Mouse (Mus musculus): ENCODE measurements around the gene Nek8. TPM values are rescaled to one million over a fixed set of nuclear protein-coding genes. Genes with fewer than 3 reads are reported as not detected.
A peak's percentile ranks its signal among the peaks of the same experiment; 100 is the strongest.

The Nek8 gene
- total and polyA plus RNA-seq, 3 experiments = 7.1 to 8.3 (median 7.4) TPM

DNA sequence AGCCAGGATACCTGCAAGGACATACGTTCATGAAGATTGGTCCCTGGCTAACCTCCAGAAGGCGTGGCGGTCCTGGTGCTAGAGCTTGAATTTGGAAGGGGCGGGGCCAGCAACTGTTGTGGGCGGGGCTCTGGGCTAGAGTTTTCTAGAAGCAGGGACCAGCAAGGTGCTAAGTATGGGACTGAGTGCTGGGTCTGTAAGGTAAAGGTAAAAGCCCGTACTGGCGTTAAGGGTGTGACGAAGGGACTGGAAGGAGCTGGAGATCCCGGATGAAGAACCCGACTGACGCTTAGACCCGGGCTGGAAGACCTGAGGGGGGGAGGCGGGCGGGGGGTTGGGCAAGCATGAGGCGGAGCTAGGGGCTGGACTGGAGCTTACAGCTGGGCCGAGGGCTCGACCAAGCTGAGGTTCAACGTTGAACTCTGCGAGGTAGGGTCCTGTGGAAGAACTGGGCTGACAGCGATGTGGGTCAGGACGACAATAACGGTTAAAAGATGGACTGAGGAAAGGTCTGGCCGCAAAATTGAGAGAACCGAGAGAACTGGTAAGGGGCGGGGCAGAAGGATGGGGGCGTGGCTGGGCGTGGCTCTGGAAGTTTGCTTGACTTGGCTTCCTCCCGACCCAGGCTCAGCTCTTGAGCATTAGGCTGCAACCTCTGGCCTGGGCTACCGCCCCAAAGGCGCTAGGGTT, 18.1 kb upstream of the Nek8 start:
- peaks cover 14% of the 10 kb centered on the region for H3K9me3 ChIP-seq (replicated peaks; ENCODE audit: low read length)
- peak overlapping the region; percentile 10; the same call in 1 of the 2 replicates for H3K4me2 ChIP-seq (ENCODE audit: insufficient read depth, low read depth, poor library complexity, severe bottlenecking)
- peak overlapping the region in 1 of 3 experiments; percentile 17 for H3K4me3 ChIP-seq (replicated peaks in 1 of 3; ENCODE audit: low read depth in 2 of 3, low read length in 2 of 3, poor library complexity in 1 of 3)
- no peaks in the 10 kb centered on the region for H3K79me2 ChIP-seq (replicated peaks; ENCODE audit: control insufficient read depth, extremely low read depth, insufficient read depth, poor library complexity, severe bottlenecking)
- H3K4me1 ChIP-seq (ENCODE audit: control insufficient read depth in 1 of 2, insufficient read depth in 2 of 2) = 0 out of 4 replicates have a peak, but pooled peaks cover 0 to 2% of the 10 kb centered on the region in 2 experiments
- dilution Hi-C loops (cut with MboI; ENCODE audit: extremely low pct_ligation_motif_present, extremely low pct_unique_long_range_greater_than_20kb, low sequenced_read_pairs) (no loop called here), in situ Hi-C loops (cut with MboI; ENCODE audit: low pct_ligation_motif_present, low pct_unique_long_range_greater_than_20kb, low sequenced_read_pairs) (no loop called here)
- no peak for TF ChIP-seq POLR2A (IDR thresholded peaks at IDR 0.05; ENCODE audit: low read depth, low read length)
- TF ChIP-seq EP300 (IDR thresholded peaks at IDR 0.05; ENCODE audit: low read length) = no peak
- no peak for TF ChIP-seq JUN (IDR thresholded peaks at IDR 0.05; ENCODE audit: insufficient read depth, low read depth, low read length)
- no peak for TF ChIP-seq TCF12 (IDR thresholded peaks at IDR 0.05; ENCODE audit: low read depth, low read length)
- no peak for TF ChIP-seq MAX (IDR thresholded peaks at IDR 0.05; ENCODE audit: low read length)
- peak; percentile 61 for TF ChIP-seq CHD2 (IDR thresholded peaks at IDR 0.05; ENCODE audit: low read length)
- no peak overlapping the region for H3K9ac ChIP-seq (ENCODE audit: insufficient read depth, low read depth)
- no peaks in the 10 kb centered on the region for H3K36me3 ChIP-seq (replicated peaks in 1 of 2; ENCODE audit: control insufficient read depth in 1 of 2, insufficient read depth in 1 of 2, low read length in 1 of 2)
- H3K27ac ChIP-seq (ENCODE audit: insufficient read depth, low read depth) = no peak overlapping the region
- peaks cover 19% of the 10 kb centered on the region for H3K27me3 ChIP-seq (replicated peaks)
- DNase-seq (ENCODE audit: extremely low read depth) = no peak

DNA sequence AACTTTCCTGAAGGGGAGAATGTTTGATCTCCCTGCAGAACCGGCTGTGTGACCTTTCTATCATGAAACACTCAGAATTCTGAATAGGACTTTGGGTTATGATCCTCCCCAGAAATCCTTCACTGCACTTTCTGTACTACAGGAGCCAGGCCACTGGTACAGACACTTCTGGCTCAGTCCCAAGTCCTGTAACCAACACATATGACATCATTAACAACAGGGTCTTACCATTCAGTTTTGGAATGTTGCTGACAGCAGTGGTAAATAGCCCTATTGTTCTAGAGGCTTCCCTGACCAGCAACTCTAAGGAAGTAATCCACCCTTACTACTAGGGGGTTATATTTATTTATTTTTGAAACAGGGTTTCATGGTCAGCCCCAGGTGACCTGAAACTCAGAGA, 16.6 kb upstream of the Nek8 start, which contains the start of gene Proca1:
TSS of gene Proca1 (plus strand) at position 280 of the 400 bp plus-strand sequence.
- Histone ChIP-seq H3K4me3 (replicated peaks in 1 of 3; ENCODE audit: low read depth in 2 of 3, low read length in 2 of 3, poor library complexity in 1 of 3) (no peak within 1 kb of the TSS), H3K4me1 (ENCODE audit: control insufficient read depth in 1 of 2, insufficient read depth in 2 of 2) (0 out of 4 replicates have a peak, but pooled peaks cover 0 to 2% of the 10 kb centered on the region in 2 experiments)

DNA sequence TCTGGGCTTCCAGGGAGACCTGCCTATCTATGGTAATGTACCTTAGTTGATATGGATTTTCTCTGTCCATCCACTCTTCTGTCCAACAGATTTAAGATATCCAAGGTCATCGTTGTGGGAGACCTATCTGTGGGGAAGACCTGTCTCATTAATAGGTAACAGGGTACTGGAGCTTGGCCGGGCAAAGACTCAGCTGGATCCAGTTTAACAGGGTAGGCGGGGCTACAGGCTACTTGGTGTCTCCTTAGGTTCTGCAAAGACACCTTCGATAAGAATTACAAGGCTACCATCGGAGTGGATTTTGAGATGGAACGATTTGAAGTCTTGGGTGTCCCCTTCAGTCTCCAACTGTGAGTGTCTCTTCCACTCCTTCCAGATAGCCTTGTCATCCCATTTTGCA, 13.6 kb upstream of the Nek8 start:
- in situ Hi-C loops (cut with MboI; ENCODE audit: low pct_ligation_motif_present, low pct_unique_long_range_greater_than_20kb, low sequenced_read_pairs) (no loop called here), dilution Hi-C loops (cut with MboI; ENCODE audit: extremely low pct_ligation_motif_present, extremely low pct_unique_long_range_greater_than_20kb, low sequenced_read_pairs) (no loop called here)
- Histone ChIP-seq H3K27ac (ENCODE audit: insufficient read depth, low read depth) (no peak overlapping the region), H3K4me3 (replicated peaks in 1 of 3; ENCODE audit: low read depth in 2 of 3, low read length in 2 of 3, poor library complexity in 1 of 3) (no peak overlapping the region), H3K9ac (ENCODE audit: insufficient read depth, low read depth) (no peak overlapping the region), H3K4me2 (ENCODE audit: insufficient read depth, low read depth, poor library complexity, severe bottlenecking) (no peak overlapping the region), H3K4me1 (ENCODE audit: control insufficient read depth in 1 of 2, insufficient read depth in 2 of 2) (0 out of 4 replicates have a peak, but pooled peaks cover 0 to 2% of the 10 kb centered on the region in 2 experiments), H3K27me3 (replicated peaks) (peaks cover 19% of the 10 kb centered on the region), H3K79me2 (replicated peaks; ENCODE audit: control insufficient read depth, extremely low read depth, insufficient read depth, poor library complexity, severe bottlenecking) (no peaks in the 10 kb centered on the region), H3K9me3 (replicated peaks; ENCODE audit: low read length) (peaks cover 18% of the 10 kb centered on the region), H3K36me3 (replicated peaks in 1 of 2; ENCODE audit: control insufficient read depth in 1 of 2, insufficient read depth in 1 of 2, low read length in 1 of 2) (no peaks in the 10 kb centered on the region)
- TF ChIP-seq PAX5 (IDR thresholded peaks at IDR 0.05; ENCODE audit: low read length) (no peak), MAX (IDR thresholded peaks at IDR 0.05; ENCODE audit: low read length) (no peak), CTCF (conservative IDR thresholded peaks at IDR 0.05 in 1 of 2, IDR thresholded peaks at IDR 0.05 in 1 of 2; ENCODE audit: low read depth in 2 of 2, low read length in 2 of 2) (no peak), POLR2AphosphoS2 (IDR thresholded peaks at IDR 0.05; ENCODE audit: low read depth, low read length) (no peak), E2F4 (IDR thresholded peaks at IDR 0.05; ENCODE audit: insufficient replicate concordance, low read depth, low read length) (no peak), JUND (conservative IDR thresholded peaks at IDR 0.05; ENCODE audit: low read depth, low read length) (no peak), ZC3H11A (IDR thresholded peaks at IDR 0.05; ENCODE audit: low read depth, low read length) (no peak)
- no peak for DNase-seq (ENCODE audit: extremely low read depth)

More for the DNA sequence above, 16.6 kb upstream of the Nek8 start, which contains the start of gene Proca1:
- Histone ChIP-seq H3K36me3 (replicated peaks in 1 of 2; ENCODE audit: control insufficient read depth in 1 of 2, insufficient read depth in 1 of 2, low read length in 1 of 2) (no peaks in the 10 kb centered on the region), H3K4me2 (ENCODE audit: insufficient read depth, low read depth, poor library complexity, severe bottlenecking) (no peak within 1 kb of the TSS), H3K27me3 (replicated peaks) (peaks cover 19% of the 10 kb centered on the region), H3K9ac (ENCODE audit: insufficient read depth, low read depth) (no peak within 1 kb of the TSS), H3K79me2 (replicated peaks; ENCODE audit: control insufficient read depth, extremely low read depth, insufficient read depth, poor library complexity, severe bottlenecking) (no peaks in the 10 kb centered on the region), H3K27ac (ENCODE audit: insufficient read depth, low read depth) (no peak within 1 kb of the TSS), H3K9me3 (replicated peaks; ENCODE audit: low read length) (peaks cover 19% of the 10 kb centered on the region)
- DNase-seq (ENCODE audit: extremely low read depth) = no peak
- in situ Hi-C loops (cut with MboI; ENCODE audit: low pct_ligation_motif_present, low pct_unique_long_range_greater_than_20kb, low sequenced_read_pairs) = no loop called here
- TF ChIP-seq MAZ (IDR thresholded peaks at IDR 0.05; ENCODE audit: low read depth, low read length) (no peak), PAX5 (IDR thresholded peaks at IDR 0.05; ENCODE audit: low read length) (no peak), KAT2A (IDR thresholded peaks at IDR 0.05; ENCODE audit: insufficient replicate concordance, low read length) (no peak), USF2 (conservative IDR thresholded peaks at IDR 0.05; ENCODE audit: low read depth, low read length) (no peak), MXI1 (IDR thresholded peaks at IDR 0.05; ENCODE audit: low read depth, low read length) (no peak), RAD21 (IDR thresholded peaks at IDR 0.05; ENCODE audit: low read depth, low read length) (no peak), EP300 (IDR thresholded peaks at IDR 0.05; ENCODE audit: low read length) (no peak), UBTF (IDR thresholded peaks at IDR 0.05; ENCODE audit: low read depth, low read length) (no peak), ELF1 (IDR thresholded peaks at IDR 0.05; ENCODE audit: low read depth, low read length) (no peak), JUN (IDR thresholded peaks at IDR 0.05; ENCODE audit: insufficient read depth, low read depth, low read length) (no peak), ZNF384 (IDR thresholded peaks at IDR 0.05; ENCODE audit: low read depth, low read length) (no peak), CHD1 (IDR thresholded peaks at IDR 0.05; ENCODE audit: low read depth, low read length) (no peak)
- dilution Hi-C loops (cut with MboI; ENCODE audit: extremely low pct_ligation_motif_present, extremely low pct_unique_long_range_greater_than_20kb, low sequenced_read_pairs) = no loop called here

All from CH12.LX (cell line).